Mouse (Mus musculus) urinary bladder, postnatal 14 days (tissue): ENCODE data around the gene Cxcl10.

ENCODE experiments used
- DNase-seq: peaks from one replicate; pipeline ENCODE4 v3.0.0; 2021; ENCODE audit warnings: low spot score

Gene Cxcl10

DNA sequence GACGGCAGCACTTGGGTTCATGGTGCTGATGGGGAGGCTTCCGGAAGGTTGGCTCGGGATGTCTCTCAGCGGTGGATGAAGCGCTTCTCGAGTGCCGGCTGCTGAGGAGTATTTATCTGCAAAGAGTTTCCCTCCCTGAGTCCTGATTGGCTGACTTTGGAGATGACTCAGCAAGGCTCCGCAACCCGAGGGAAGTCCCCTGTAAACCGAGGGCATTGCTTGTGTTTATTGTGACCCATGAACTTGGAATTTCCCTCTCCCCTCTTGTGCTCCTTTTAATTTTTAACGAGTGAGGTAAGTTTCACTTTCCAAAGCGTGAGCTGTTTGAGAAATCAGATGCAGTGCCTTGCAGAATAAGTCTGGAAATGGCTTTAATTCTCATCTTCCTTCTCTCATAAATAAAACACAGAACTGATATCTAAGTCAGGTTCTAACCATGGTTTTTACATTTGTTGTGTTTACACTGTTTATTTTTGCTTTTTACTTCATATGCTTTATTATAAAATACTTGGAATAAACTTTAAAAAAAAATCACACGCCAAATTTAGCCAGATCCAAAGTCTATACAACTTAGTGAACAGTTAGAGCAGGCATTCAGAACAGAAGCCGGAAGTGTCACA is at the start of gene Cxcl10:
Gene Cxcl10 (minus strand): TSS at position 96 of the 620 bp plus-strand sequence.
- peak; percentile 52 for DNase-seq

GRCm38 (mm10) chr5:92398153-92398552 is 49.5 kb upstream of the Cxcl10 start:
- peak; percentile 87 for DNase-seq

DNA sequence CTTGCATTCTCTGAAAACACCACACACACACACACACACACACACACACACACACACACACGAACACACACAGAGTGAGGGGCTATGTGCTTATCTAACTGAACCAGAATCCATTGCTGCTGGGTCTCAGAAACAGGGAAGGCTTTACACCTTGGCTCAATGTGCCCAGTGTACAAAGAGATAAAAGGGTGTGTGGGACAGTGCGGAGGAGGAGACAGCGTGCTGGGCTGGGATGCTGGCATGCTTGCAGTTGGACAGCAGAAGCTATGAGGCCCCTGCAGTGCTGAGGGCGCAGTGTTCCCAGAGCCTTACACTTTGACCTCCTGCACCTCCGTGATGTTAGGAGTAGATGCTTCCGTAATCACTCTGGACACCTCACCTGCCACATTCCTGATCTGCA is 47.8 kb upstream of the Cxcl10 start:
- no peak for DNase-seq

GRCm38 (mm10) chr5:92395764-92396163 is 47.1 kb upstream of the Cxcl10 start:
- DNase-seq, result no peak

DNA sequence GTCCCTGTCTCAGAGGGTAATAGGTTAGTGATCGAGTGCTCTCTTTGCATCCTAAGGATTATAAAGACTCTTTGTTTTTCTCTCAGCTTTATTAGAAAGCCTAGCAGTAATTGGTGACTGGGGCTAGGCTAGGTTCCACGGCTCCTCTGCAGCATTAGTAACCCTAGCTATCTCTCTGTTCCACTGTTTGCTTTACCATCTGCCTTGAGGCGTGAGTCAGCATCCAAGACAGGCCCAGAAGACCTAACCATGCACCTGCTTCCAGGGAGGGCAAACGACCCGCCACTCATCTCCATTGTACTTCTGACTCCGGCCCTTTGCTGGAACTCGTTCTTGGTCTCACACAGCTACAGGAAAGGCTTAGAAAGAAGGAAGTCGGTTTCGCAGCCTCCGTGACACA is 45.2 kb upstream of the Cxcl10 start:
- no peak for DNase-seq

DNA sequence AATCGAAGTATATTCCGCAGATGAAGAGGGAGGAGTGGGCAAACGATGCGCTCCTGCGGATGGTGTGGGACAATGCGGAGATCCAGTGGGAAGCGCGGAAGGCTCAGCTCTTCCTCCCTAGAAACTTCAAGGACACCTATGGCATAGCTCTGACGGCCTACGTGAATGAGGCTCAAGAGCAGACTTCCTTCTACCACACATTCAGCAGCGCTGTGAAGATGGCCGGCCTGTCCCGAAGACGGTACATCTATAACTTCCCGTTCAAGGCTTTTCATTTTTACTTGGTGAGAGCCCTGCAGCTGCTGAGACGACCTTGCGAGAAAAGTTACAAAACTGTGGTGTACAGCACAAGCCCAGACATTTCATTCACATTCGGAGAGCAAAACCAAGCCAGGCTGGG is 43.9 kb upstream of the Cxcl10 start:
- DNase-seq, result no peak

GRCm38 (mm10) chr5:92390615-92391014 is 41.9 kb upstream of the Cxcl10 start:
- no peak for DNase-seq

DNA sequence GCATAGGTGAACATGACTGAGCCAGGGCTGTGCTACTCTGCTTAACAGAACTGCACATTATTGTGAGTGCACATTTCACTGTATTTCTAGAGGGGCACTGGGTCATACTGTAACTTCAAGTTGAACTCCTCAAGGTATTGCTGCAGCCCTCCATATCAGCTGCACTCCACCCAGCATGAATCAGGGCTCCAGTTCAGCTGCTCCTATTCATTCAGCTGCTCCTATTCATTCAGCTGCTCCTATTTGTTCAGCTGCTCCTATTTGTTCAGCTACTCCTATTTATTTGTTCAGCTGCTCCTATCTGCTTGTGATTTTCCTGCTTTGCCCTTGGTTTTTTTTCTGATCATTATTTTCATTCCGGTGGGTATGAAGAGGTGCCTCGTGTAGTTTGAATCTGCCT is 41.3 kb upstream of the Cxcl10 start:
- no peak for DNase-seq

GRCm38 (mm10) chr5:92387433-92387832 is 38.7 kb upstream of the Cxcl10 start:
- peak; percentile 60 for DNase-seq

- no peak for DNase-seq
Observed at GRCm38 (mm10) chr5:92386643-92387042, 38.0 kb upstream of the Cxcl10 start.

DNA sequence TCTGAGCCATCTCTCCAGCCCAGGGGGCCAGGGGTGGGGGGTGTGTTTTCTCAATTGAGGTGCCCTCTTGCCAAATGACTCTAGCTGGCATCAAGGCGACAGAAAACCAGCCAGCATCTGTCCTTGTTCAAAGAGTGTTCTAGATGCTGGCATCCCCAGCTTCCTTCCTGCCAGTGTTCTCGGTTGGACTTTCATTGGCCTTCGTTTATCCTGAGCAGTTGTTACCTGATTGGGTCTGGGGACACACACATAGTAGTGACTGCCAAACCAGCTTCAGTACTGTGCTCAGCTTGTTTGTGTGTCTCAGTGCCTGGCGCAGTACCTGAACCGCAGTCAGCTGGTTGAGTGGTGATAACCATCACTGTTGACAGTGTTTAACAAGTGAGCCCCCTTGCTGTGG is 37.4 kb upstream of the Cxcl10 start:
- DNase-seq, result no peak

DNA sequence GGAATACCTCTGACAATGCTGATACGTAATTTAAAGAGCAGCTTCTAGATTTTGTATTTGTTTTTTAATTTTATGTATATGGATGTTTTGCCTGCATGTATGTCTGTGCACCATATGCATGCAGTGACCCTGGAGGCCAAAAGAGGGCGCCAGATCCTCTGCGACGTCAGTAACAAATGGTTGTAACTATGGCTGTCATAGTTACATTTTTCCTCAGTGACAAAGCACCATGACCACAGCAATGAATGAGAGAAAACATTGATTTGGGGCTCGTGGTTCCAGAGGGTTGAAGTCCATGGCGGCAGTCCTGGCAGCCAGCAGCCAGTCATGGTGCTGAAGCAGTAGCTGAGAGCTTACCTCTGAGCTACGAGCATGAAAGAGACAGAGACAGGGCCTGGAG is 36.2 kb upstream of the Cxcl10 start:
- no peak for DNase-seq

DNA sequence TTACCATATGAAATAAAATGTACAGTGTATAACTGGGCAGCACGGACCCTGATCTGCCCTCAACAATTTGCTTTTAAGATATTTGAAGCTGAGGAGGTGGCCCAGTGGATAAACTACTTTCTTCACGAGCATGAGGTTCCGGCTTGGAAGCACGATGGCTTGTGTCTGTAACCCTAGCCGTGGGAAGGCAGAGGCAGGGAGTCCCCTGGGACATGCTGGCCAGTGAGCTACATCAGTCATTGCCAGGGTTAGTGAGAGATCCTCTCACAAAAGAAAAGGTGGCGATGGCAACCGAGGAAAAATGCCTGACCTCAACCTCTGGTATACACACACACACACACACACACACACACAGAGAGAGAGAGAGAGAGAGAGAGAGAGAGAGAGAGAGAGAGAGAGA is 35.1 kb upstream of the Cxcl10 start:
- no peak for DNase-seq

GRCm38 (mm10) chr5:92382349-92382679 is 33.6 kb upstream of the Cxcl10 start:
- no peak for DNase-seq

DNA sequence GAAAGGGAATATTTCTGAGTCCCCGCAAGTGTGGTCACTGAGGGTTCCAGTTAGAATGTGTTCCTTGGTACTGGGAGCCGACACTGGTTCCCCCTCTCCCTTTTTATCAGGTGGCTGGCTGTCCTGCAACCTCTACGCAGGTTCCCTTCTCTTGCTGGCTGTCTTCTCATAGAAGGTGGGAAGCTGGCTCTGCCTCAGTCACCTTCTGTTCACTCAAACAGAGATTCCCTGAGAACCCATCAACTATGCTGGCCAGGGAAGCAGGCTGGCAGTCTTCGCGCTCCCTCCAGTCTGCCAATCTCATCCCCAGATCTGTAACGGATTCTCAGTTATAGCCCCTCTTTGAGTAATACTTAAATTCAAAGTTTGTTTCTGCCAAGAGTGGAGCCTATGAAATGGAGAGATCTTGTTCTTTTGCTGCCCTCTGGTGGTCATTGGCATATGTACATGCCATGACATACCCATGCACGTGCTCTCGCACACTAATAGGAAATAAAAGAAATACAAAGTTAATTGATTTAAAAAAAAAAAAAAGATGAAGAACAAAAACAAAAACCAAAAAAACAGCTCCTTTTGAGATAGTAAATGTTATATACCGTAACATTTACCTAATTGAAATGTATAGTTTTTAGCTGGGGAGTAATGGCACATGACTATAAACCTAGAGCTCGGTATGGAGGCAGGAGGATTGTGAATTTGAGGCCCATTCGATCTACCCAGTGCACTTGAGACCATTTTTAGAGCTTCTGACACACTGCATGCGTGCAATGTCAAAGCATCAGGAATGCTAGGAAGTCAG is 33.1 kb upstream of the Cxcl10 start:
- peak; percentile 84 for DNase-seq

GRCm38 (mm10) chr5:92376795-92377405 is 28.2 kb upstream of the Cxcl10 start:
- no peak for DNase-seq

- DNase-seq, result no peak
Observed at GRCm38 (mm10) chr5:92375368-92375767, 26.7 kb upstream of the Cxcl10 start.

- DNase-seq, result no peak
Observed at GRCm38 (mm10) chr5:92374721-92375142, 26.0 kb upstream of the Cxcl10 start.

- DNase-seq, result no peak
Observed at GRCm38 (mm10) chr5:92372605-92373004, 23.9 kb upstream of the Cxcl10 start.

DNA sequence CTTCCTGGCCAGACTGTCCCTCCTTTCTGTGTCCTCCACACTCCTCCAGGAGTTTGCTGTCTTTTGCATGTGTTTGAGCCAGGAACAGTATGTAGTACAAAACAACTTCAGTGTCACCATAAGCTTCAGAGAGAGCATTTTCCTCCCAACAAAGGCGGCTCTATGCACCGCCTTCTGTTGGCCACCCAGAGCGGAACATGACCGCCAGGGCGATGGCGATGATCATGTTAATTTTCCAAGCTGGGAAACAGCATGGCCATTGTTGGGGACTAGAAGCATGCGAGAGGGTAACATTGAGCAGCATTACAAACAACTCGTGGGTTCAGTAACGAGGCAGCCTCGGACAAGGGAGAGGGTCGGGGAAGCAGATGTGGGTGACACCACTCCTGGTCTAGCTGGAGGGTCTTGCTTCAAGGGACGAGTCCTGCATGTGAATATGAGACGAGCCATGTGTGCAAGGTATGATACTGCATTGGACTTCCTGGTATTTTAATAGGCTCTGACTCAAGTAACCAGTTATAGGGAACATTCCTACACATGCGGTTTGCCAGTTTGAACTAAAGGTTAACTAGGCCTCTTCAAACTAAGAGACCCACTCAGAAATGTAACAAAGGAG is 22.8 kb upstream of the Cxcl10 start:
- DNase-seq, result no peak

DNA sequence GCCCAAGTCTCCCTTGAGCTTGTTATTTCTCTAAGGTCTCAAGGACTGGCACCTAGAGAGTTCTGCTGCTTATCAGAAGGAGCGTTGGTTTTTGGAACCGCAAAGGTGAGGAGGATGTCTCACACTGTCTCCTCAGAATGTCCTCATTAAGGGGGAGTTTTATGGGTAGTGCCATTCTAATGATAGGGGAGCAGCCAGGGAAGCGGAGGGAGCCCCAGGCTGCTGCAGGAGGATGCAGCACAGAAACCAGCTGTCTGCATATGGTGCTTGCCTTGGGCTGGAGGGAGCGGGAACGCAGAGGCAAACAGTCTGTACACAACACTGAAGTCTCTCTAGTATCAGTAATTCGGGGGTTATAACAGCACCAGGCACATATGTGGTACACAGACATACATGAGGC is 22.2 kb upstream of the Cxcl10 start:
- DNase-seq, result no peak

DNA sequence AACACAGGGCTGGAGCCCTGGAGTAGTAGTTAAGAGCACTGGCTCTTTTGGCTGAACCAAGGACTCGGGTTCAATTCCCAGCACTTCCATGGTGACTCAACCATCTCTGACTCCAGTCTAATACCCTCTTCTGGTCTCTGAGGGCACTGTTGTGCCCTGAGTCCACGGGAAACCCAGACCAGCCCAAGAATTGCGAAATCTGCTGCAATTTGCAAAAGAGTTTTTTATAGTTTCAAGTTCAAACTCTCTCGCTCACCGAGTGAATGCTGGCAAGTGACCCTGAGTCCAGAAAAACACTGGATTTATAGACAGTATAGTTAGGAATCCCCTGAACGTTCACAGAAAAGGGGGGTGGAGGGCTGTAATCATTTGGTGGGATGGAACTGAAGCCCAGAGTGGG is 21.7 kb upstream of the Cxcl10 start:
- no peak for DNase-seq
